Mouse (Mus musculus) midbrain, embryonic 13.5 days (tissue): ENCODE data around the gene Tmem221. TPM values are rescaled to one million over a fixed set of nuclear protein-coding genes. Genes with fewer than 3 reads are reported as not detected.
"Not testable (repeated sequence)": the region's sequence is repeated elsewhere in the genome, so short reads cannot be mapped to it uniquely, and the experiment has no call there.

Source experiments
- ATAC-seq: fragments of 200-750 bp; cut with Nextera tagmentation; 2 replicates; pipeline ENCODE4 v1.8.0; 2017; ENCODE audit warnings: mild to moderate bottlenecking, moderate TSS enrichment, moderate library complexity
- H3K27ac ChIP-seq: fragments of 300-500 bp; sonication (generic); 2 replicates; pipeline ENCODE4 v1.5.1; 2015; ENCODE audit warnings: inconsistent platforms, mild to moderate bottlenecking, moderate library complexity
- H3K27me3 ChIP-seq: fragments of 300-500 bp; sonication (generic); 2 replicates; pipeline ENCODE4 v1.6.1; 2015; ENCODE audit warnings: mild to moderate bottlenecking, inconsistent platforms
- H3K36me3 ChIP-seq: fragments of 300-500 bp; sonication (generic); 2 replicates; pipeline ENCODE4 v1.6.1; 2015; ENCODE audit warnings: mild to moderate bottlenecking, inconsistent platforms
- H3K4me1 ChIP-seq: fragments of 300-500 bp; sonication (generic); replicated peaks from 2 replicates; pipeline ENCODE4 v1.6.1; 2015; ENCODE audit warnings: inconsistent platforms
- H3K4me2 ChIP-seq: fragments of 300-500 bp; sonication (generic); replicated peaks from 2 replicates; pipeline ENCODE4 v1.6.1; 2015; ENCODE audit warnings: moderate library complexity, mild to moderate bottlenecking, inconsistent platforms
- H3K4me3 ChIP-seq: fragments of 300-500 bp; sonication (generic); replicated peaks from 2 replicates; pipeline ENCODE4 v1.5.1; 2015; ENCODE audit warnings: mild to moderate bottlenecking, inconsistent platforms
- H3K9ac ChIP-seq: fragments of 300-500 bp; sonication (generic); replicated peaks from 2 replicates; pipeline ENCODE4 v1.6.1; 2015; ENCODE audit warnings: mild to moderate bottlenecking, inconsistent platforms
- H3K9me3 ChIP-seq: fragments of 300-500 bp; sonication (generic); 2 replicates; pipeline ENCODE4 v1.6.1; 2016; ENCODE audit warnings: mild to moderate bottlenecking, inconsistent platforms
- WGBS: fragments of 180-500 bp; shearing (Covaris S2); methylation state at CpG from one replicate; pipeline ENCODE4 v1.1.7; 2015; 5-methylcytosine and 5-hydroxymethylcytosine counted together
- polyA plus RNA-seq: library from polyadenylated mRNA; unstranded; fragments of >200 nt; fragmentation: Nextera tagmentation; extraction: Ambion mirVana; gene quantifications from 2 replicates; pipeline ENCODE4 v1.2.1, GENCODE M21; 2015

Tmem221 gene
- polyA plus RNA-seq, 1 experiment from 2014 or later, result not detected

DNA sequence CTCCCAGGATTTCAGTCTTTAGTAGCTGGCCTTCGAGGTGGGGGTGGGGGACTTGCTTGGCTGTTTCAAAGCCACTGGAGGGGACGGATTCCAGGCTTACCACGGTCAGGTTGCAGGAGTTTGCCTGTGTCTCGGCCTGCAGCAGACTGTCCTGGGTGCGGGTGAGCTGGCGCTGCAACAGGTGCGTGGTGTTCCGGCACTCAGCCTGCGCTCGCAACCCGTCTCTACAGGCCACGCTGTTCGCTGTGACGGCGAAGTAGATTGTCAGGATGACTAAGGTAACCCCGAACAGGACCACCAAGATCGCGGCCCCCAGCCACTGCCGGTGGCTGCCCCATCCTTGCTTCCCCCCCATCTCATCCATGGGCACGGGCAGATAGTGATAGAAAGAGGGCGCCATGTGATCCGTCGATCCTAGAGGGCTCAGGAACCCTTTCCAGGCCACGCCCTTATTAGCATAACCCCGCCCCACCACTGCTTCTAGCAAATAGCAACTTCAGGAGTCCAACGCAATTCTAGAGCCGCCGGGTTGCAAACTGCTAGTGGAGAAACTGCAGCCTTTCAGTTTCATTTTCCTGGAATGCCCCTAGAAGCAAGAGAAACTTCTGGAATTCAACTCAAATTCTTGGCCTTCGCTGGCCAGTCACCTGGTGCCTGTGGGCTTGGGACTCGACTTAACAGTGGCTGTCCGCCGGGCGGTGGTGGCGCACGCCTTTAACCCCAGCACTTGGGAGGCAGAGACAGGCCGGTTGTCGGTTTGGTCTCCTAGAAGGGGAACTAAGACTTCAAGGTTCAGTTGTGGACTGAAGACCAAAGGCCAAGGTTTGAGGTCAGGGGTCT lies 21.4 kb downstream of the Tmem221 start, which contains the start of gene Bst2:
Gene Bst2, minus strand, starts transcription at position 429 of the 840 bp plus-strand sequence.
- WGBS, result 3% methylated on average over 37 of the region's 37 CpGs
- peak within 1 kb of the TSS; percentile 49 for H3K4me2 ChIP-seq
- no peaks in the 10 kb centered on the region for H3K9me3 ChIP-seq
- H3K4me1 ChIP-seq, result peaks cover 10% of the 10 kb centered on the region
- no peaks in the 10 kb centered on the region for H3K36me3 ChIP-seq
- H3K27me3 ChIP-seq, result peaks cover 40% of the 10 kb centered on the region
- H3K4me3 ChIP-seq, result peak within 1 kb of the TSS; percentile 30
- no peak within 1 kb of the TSS; the same call in 1 of the 2 replicates for H3K9ac ChIP-seq
- peak; percentile 28; the same call in 1 of the 2 replicates for ATAC-seq
- no peak within 1 kb of the TSS for H3K27ac ChIP-seq

DNA sequence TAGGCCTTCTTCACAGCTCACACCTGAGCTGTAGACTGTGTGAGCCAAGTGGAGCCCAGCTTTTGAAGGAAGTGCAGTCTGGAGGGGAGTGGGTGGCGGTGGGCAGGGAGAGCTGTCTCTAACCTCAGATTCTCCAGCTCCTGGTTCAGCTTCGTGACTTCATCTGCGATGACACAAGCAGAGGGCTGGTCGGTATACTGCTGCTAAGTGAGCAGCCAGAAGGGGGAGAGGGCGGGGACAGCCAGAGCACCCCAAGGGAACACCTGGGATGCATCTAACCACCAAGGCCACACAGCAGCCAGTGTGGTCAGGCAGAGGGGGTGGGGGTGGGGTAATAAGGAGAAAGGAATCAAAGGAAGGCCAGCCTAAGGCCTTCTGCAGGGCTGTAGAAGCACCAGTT lies 23.0 kb downstream of the Tmem221 start:
- no peak overlapping the region for H3K9ac ChIP-seq
- WGBS, result 75% methylated on average over 5 of the region's 5 CpGs
- ATAC-seq, result 0 out of 2 replicates have a peak, but pooled peaks have one; percentile 7

GRCm38 (mm10) chr8:71534263-71534810 lies 24.3 kb downstream of the Tmem221 start:
- Histone ChIP-seq H3K36me3 (no peaks in the 10 kb centered on the region), H3K27ac (no peak overlapping the region), H3K9ac (no peak overlapping the region), H3K9me3 (no peaks in the 10 kb centered on the region), H3K27me3 (peaks cover 34% of the 10 kb centered on the region), H3K4me3 (no peak overlapping the region), H3K4me2 (no peak overlapping the region), H3K4me1 (peaks cover 10% of the 10 kb centered on the region)
- 37% methylated on average over 3 of the region's 3 CpGs for WGBS
- ATAC-seq, result no peak; the same call in 1 of the 2 replicates

More for the DNA sequence above, 23.0 kb downstream of the Tmem221 start:
- Histone ChIP-seq H3K4me2 (no peak overlapping the region), H3K36me3 (no peaks in the 10 kb centered on the region), H3K27me3 (peaks cover 40% of the 10 kb centered on the region), H3K27ac (no peak overlapping the region), H3K4me1 (peaks cover 10% of the 10 kb centered on the region), H3K9me3 (no peaks in the 10 kb centered on the region), H3K4me3 (no peak overlapping the region)

- ATAC-seq, H3K4me2 ChIP-seq, H3K9ac ChIP-seq, H3K9me3 ChIP-seq, H3K4me3 ChIP-seq, H3K27ac ChIP-seq, H3K4me1 ChIP-seq, H3K36me3 ChIP-seq: not testable (repeated sequence)
- H3K27me3 ChIP-seq, result peaks cover 29% of the 10 kb centered on the region
- WGBS, result 76% methylated on average over 6 of the region's 12 CpGs
Measured at GRCm38 (mm10) chr8:71530735-71531467, 27.8 kb downstream of the Tmem221 start.

DNA sequence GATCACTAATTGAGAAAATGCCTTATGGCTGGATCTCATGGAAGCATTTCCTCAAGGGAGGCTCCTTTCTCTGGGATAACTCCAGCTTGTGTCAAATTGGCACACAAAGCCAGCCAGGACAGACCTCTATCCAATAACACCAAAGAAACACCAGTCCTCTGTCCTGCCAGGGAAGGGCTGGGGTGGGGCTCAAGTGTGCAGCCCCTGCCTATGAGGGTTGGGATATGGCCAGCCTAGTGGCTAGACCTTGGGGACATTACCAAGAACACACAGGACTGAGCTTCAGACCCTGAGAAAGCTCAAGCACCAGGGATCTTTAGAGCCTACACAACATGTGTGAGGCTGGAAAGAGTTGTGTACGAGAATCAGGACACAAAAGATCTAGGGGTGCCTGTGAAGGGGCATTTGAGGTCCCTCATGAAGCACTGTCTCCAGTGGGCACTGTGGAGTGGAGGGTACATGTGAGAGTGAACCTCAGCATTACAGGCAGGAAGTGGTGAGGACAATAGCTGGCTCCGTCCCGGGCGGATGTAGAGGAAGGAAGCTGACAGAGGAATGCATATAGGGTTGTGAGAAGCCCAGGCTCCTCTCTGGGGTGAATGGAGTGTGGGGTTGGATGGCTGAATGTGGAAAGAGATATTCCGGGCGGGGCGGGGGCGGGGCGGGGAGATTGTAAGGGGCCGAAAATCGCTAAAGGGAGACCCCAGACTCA lies 30.2 kb downstream of the Tmem221 start:
- ATAC-seq, result 0 out of 2 replicates have a peak, but pooled peaks have one; percentile 7
- Histone ChIP-seq H3K4me2 (no peak overlapping the region), H3K27me3 (peaks cover 45% of the 10 kb centered on the region), H3K27ac (no peak overlapping the region), H3K9ac (no peak overlapping the region), H3K36me3 (no peaks in the 10 kb centered on the region), H3K9me3 (no peaks in the 10 kb centered on the region), H3K4me1 (peaks cover 14% of the 10 kb centered on the region; the same call in 1 of the 2 replicates), H3K4me3 (no peak overlapping the region)
- 86% methylated on average over 11 of the region's 11 CpGs for WGBS

GRCm38 (mm10) chr8:71527162-71527870 lies 31.4 kb downstream of the Tmem221 start:
- Histone ChIP-seq H3K4me1 (peaks cover 14% of the 10 kb centered on the region; the same call in 1 of the 2 replicates), H3K36me3 (no peaks in the 10 kb centered on the region), H3K9ac (no peak overlapping the region), H3K9me3 (no peaks in the 10 kb centered on the region), H3K4me3 (no peak overlapping the region), H3K27ac (no peak overlapping the region), H3K27me3 (peaks cover 54% of the 10 kb centered on the region), H3K4me2 (no peak overlapping the region)
- no peak for ATAC-seq
- 47% methylated on average over 3 of the region's 3 CpGs for WGBS

GRCm38 (mm10) chr8:71526272-71526671 lies 32.4 kb downstream of the Tmem221 start:
- no peak overlapping the region for H3K4me2 ChIP-seq
- H3K4me1 ChIP-seq, result peaks cover 17% of the 10 kb centered on the region; the same call in 1 of the 2 replicates
- H3K4me3 ChIP-seq, result no peak overlapping the region
- H3K27me3 ChIP-seq, result peaks cover 55% of the 10 kb centered on the region
- no peaks in the 10 kb centered on the region for H3K9me3 ChIP-seq
- no peak overlapping the region for H3K9ac ChIP-seq
- H3K36me3 ChIP-seq, result no peaks in the 10 kb centered on the region
- 4% methylated on average over 6 of the region's 6 CpGs for WGBS
- H3K27ac ChIP-seq, result no peak overlapping the region
- ATAC-seq, result no peak

DNA sequence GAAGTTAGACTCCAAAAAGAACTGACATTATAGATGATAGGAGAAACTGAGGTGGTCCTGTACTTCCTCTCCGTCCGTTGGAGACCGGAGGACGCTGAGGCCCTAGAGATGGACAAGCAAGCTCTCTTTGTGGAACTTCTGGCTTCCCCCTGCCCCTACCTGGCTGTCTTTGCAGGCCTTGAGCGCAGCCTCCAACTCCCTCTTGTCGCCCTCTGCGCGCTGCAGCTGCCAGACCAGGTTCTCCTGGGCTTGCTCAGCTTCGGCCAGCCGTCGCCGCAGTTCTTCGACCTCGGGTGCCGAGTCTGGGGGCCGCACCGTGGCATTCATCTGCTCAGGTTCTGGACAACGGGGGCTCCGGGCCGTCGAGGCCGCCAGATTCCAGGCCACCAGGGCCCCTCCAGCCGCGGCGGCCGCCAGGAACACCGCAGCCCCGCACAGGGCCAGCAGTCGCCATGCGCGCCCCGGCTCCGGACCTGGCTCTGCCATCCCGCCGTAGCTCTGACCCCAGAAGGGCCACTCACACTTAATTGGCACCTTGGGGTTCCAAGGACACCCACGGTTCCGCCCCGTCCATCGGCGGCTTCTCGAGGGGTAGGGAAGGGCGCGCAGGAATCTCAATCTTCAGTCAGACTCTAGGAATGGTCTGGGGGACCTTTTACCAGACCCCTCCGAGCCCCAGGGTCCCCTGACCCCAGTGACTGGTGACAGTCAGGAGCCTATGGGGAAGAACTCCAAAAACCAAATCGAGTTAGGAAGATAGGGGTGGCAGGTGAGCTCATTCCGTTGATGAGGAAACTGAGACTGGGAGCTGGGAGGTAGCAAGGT lies 33.2 kb downstream of the Tmem221 start, which contains the start of gene Ccdc194:
Gene Ccdc194, minus strand, starts transcription at position 486 of the 825 bp plus-strand sequence.
- Histone ChIP-seq H3K4me1 (peaks cover 17% of the 10 kb centered on the region; the same call in 1 of the 2 replicates), H3K27ac (no peak within 1 kb of the TSS), H3K36me3 (no peaks in the 10 kb centered on the region), H3K9me3 (no peaks in the 10 kb centered on the region), H3K9ac (no peak within 1 kb of the TSS), H3K27me3 (peaks cover 58% of the 10 kb centered on the region), H3K4me3 (0 out of 2 replicates have a peak within 1 kb of the TSS, but pooled peaks have one; percentile 14), H3K4me2 (peak within 1 kb of the TSS; percentile 25)
- no peak for ATAC-seq
- 6% methylated on average over 46 of the region's 46 CpGs for whole genome bisulfite sequencing

DNA sequence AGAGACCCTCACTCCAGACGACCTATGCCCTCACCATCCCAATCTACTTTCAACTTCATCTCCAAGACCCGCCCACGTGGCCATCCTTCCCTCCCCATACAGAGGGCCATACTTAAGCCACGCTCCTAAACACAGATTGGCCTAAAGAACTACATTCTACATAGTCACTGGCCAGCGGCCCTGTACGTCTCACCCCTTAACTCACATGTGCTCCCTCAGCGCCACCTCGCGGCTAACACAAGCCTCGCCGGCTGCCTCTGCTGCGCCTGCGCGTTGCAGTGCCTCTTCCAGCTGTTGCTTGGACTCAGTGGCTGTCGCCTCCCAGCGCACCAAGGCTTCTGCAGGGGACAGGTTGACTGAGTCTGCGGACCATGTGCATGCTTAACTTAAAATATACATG lies 37.0 kb downstream of the Tmem221 start:
- H3K36me3 ChIP-seq, result no peaks in the 10 kb centered on the region
- H3K4me3 ChIP-seq, result no peak overlapping the region
- no peak overlapping the region for H3K9ac ChIP-seq
- 3% methylated on average over 17 of the region's 17 CpGs for WGBS
- H3K27ac ChIP-seq, result no peak overlapping the region
- no peak overlapping the region; the same call in 1 of the 2 replicates for H3K4me2 ChIP-seq
- peaks cover 45% of the 10 kb centered on the region for H3K27me3 ChIP-seq
- peaks cover 21% of the 10 kb centered on the region; the same call in 1 of the 2 replicates for H3K4me1 ChIP-seq
- H3K9me3 ChIP-seq, result no peaks in the 10 kb centered on the region
- peak; percentile 84 for ATAC-seq
